Mouse (Mus musculus) intestine, postnatal 0 days (tissue): ENCODE measurements around the gene Rxrb. TPM values are rescaled to one million over a fixed set of nuclear protein-coding genes. Genes with fewer than 3 reads are reported as not detected.

ENCODE experiments used
- ATAC-seq: fragments of 200-750 bp; cut with Nextera tagmentation; 2 replicates; pipeline ENCODE4 v1.8.0; 2017; ENCODE audit warnings: mild to moderate bottlenecking, moderate TSS enrichment, moderate library complexity
- H3K27ac ChIP-seq: fragments of 300-500 bp; sonication (generic); 2 replicates; pipeline ENCODE4 v1.5.1; 2014; ENCODE audit warnings: mild to moderate bottlenecking, low read depth, low read length, moderate library complexity
- H3K27me3 ChIP-seq: fragments of 300-500 bp; sonication (generic); replicated peaks from 2 replicates; pipeline ENCODE4 v1.6.1; 2014; ENCODE audit warnings: low read length, mixed read lengths; ENCODE audit not compliant: control insufficient read depth, insufficient read depth
- H3K36me3 ChIP-seq: fragments of 300-500 bp; sonication (generic); 2 replicates; pipeline ENCODE4 v1.6.1; 2014; ENCODE audit warnings: mild to moderate bottlenecking, moderate library complexity; ENCODE audit not compliant: control insufficient read depth, insufficient read depth
- H3K4me1 ChIP-seq: fragments of 300-500 bp; sonication (generic); replicated peaks from 2 replicates; pipeline ENCODE4 v1.6.1; 2014; ENCODE audit warnings: antibody characterized with exemption, low read length, mixed read lengths; ENCODE audit not compliant: control insufficient read depth, insufficient read depth
- H3K4me2 ChIP-seq: fragments of 300-500 bp; sonication (generic); replicated peaks from 2 replicates; pipeline ENCODE4 v1.6.1; 2014; ENCODE audit warnings: low read depth, mild to moderate bottlenecking, moderate library complexity
- H3K4me3 ChIP-seq: fragments of 300-500 bp; sonication (generic); 2 replicates; pipeline ENCODE4 v1.5.1; 2014; ENCODE audit warnings: low read depth, low read length
- H3K9ac ChIP-seq: fragments of 300-500 bp; sonication (generic); 2 replicates; pipeline ENCODE4 v1.6.1; 2014; ENCODE audit warnings: mild to moderate bottlenecking, low read depth, low read length
- H3K9me3 ChIP-seq: fragments of 300-500 bp; sonication (generic); 2 replicates; pipeline ENCODE4 v1.6.1; 2016; ENCODE audit warnings: mixed run types; ENCODE audit not compliant: control insufficient read depth
- CTCF ChIP-seq: sonication (generic); IDR thresholded peaks from 2 replicates; pipeline ENCODE4 v1.5.1; 2016; ENCODE audit warnings: low read depth, mild to moderate bottlenecking, control low read depth, antibody characterized with exemption, moderate library complexity
- WGBS: fragments of 180-500 bp; shearing (Covaris S2); extraction: QIAGEN DNeasy Blood & Tissue Kit; methylation state at CpG from one replicate; pipeline ENCODE4 v1.1.7; 2014; 5-methylcytosine and 5-hydroxymethylcytosine counted together
- polyA plus RNA-seq: library from polyadenylated mRNA; unstranded; fragments of >200 nt; fragmentation: Nextera tagmentation; extraction: Ambion mirVana; gene quantifications from 2 replicates; pipeline ENCODE4 v1.2.1, GENCODE M21; 2015

The Rxrb gene
- polyA plus RNA-seq, 1 experiment from 2014 or later: 22.1 TPM

GRCm38 (mm10) chr17:34013436-34013835 lies 18.2 kb upstream of the Rxrb start:
- H3K9ac ChIP-seq: no peak overlapping the region
- no peaks in the 10 kb centered on the region for H3K9me3 ChIP-seq
- no peaks in the 10 kb centered on the region for H3K27me3 ChIP-seq
- no peak overlapping the region for H3K4me2 ChIP-seq
- ATAC-seq: no peak
- no peak overlapping the region for H3K4me3 ChIP-seq
- TF ChIP-seq CTCF: no peak
- no peaks in the 10 kb centered on the region for H3K4me1 ChIP-seq
- 92% methylated on average over 8 of the region's 8 CpGs for WGBS
- no peak overlapping the region for H3K27ac ChIP-seq
- H3K36me3 ChIP-seq: no peaks in the 10 kb centered on the region

- Histone ChIP-seq H3K9ac (no peak overlapping the region), H3K4me2 (no peak overlapping the region), H3K36me3 (peaks cover 21% of the 10 kb centered on the region), H3K4me1 (peaks cover 9% of the 10 kb centered on the region; the same call in 1 of the 2 replicates), H3K4me3 (no peak overlapping the region), H3K27me3 (no peaks in the 10 kb centered on the region), H3K27ac (no peak overlapping the region), H3K9me3 (no peaks in the 10 kb centered on the region)
- no peak for TF ChIP-seq CTCF
- no peak for ATAC-seq
- 92% methylated on average over 22 of the region's 23 CpGs for WGBS
Observed at GRCm38 (mm10) chr17:34021539-34022413, 9.8 kb upstream of the Rxrb start.

- WGBS: 90% methylated on average over 13 of the region's 14 CpGs
- Histone ChIP-seq H3K4me3 (no peak overlapping the region), H3K4me1 (peaks cover 14% of the 10 kb centered on the region; the same call in 1 of the 2 replicates), H3K27ac (no peak overlapping the region), H3K36me3 (peaks cover 21% of the 10 kb centered on the region), H3K9ac (no peak overlapping the region), H3K4me2 (no peak overlapping the region), H3K9me3 (no peaks in the 10 kb centered on the region), H3K27me3 (no peaks in the 10 kb centered on the region)
- no peak for TF ChIP-seq CTCF
- no peak for ATAC-seq
Observed at GRCm38 (mm10) chr17:34022414-34022783, 9.2 kb upstream of the Rxrb start.

- Histone ChIP-seq H3K4me3 (no peak overlapping the region), H3K36me3 (peaks cover 21% of the 10 kb centered on the region), H3K4me1 (peaks cover 14% of the 10 kb centered on the region; the same call in 1 of the 2 replicates), H3K27me3 (no peaks in the 10 kb centered on the region), H3K4me2 (no peak overlapping the region), H3K27ac (no peak overlapping the region), H3K9me3 (no peaks in the 10 kb centered on the region), H3K9ac (no peak overlapping the region)
- WGBS: 97% methylated on average over 20 of the region's 20 CpGs
- TF ChIP-seq CTCF: no peak
- no peak for ATAC-seq
Observed at GRCm38 (mm10) chr17:34022987-34023386, 8.6 kb upstream of the Rxrb start.

- 55% methylated on average over 9 of the region's 9 CpGs for WGBS
- Histone ChIP-seq H3K9me3 (no peaks in the 10 kb centered on the region), H3K27ac (no peak overlapping the region)
Observed at GRCm38 (mm10) chr17:34023678-34024077, 7.9 kb upstream of the Rxrb start.

GRCm38 (mm10) chr17:34024317-34024821 lies 7.2 kb upstream of the Rxrb start, which contains the start of gene Ring1:
Gene Ring1, minus strand, starts transcription at chr17:34024680.
- 0% methylated on average over 44 of the region's 58 CpGs for WGBS
- peak; percentile 56 for ATAC-seq

More at GRCm38 (mm10) chr17:34023678-34024077, 7.9 kb upstream of the Rxrb start:
- Histone ChIP-seq H3K4me1 (peaks cover 17% of the 10 kb centered on the region; the same call in 1 of the 2 replicates), H3K9ac (peak overlapping the region; percentile 88; the same call in 1 of the 2 replicates), H3K27me3 (no peaks in the 10 kb centered on the region), H3K36me3 (peaks cover 28% of the 10 kb centered on the region), H3K4me2 (peak overlapping the region; percentile 99), H3K4me3 (peak overlapping the region; percentile 86)
- no peak for ATAC-seq
- TF ChIP-seq CTCF: no peak

More at GRCm38 (mm10) chr17:34024317-34024821, 7.2 kb upstream of the Rxrb start, which contains the start of gene Ring1:
- Histone ChIP-seq H3K4me2 (peak within 1 kb of the TSS; percentile 99), H3K9me3 (no peaks in the 10 kb centered on the region), H3K27me3 (no peaks in the 10 kb centered on the region), H3K9ac (peak within 1 kb of the TSS; percentile 88), H3K36me3 (peaks cover 35% of the 10 kb centered on the region), H3K4me3 (peak within 1 kb of the TSS; percentile 86), H3K27ac (peak within 1 kb of the TSS; percentile 82), H3K4me1 (peaks cover 17% of the 10 kb centered on the region; the same call in 1 of the 2 replicates)
- no peak for TF ChIP-seq CTCF
